ENCODE assay signal across 8 mouse cellular contexts in genomic region chr5:120502147-120502621, GRCm38 (mm10). TPM values are rescaled to one million over a fixed set of nuclear protein-coding genes. Genes with fewer than 3 reads are reported as not detected.
DNase-seq lines count a peak whose midpoint lies in the region; ATAC-seq lines count a peak whose summit lies in the region.

No protein-coding gene starts in this region.

- ATAC-seq in lung, embryonic 16.5 days (ENCODE audit: low read depth) = no peak
- ATAC-seq in embryonic facial prominence, embryonic 14.5 days (ENCODE audit: low read depth) = no peak
- no peak for ATAC-seq in midbrain, embryonic 14.5 days (ENCODE audit: low FRiP score, low TSS enrichment)

- peak overlapping the region; percentile 96 for H3K4me2 ChIP-seq in lung, embryonic 16.5 days (ENCODE audit: low read depth, low read length)
- peak overlapping the region; percentile 92 for H3K4me2 ChIP-seq in embryonic facial prominence, embryonic 14.5 days (ENCODE audit: low read depth, low read length)
- peak overlapping the region; percentile 93 for H3K4me2 ChIP-seq in midbrain, embryonic 14.5 days (ENCODE audit: low read length)

- WGBS in lung, embryonic 16.5 days = 54% methylated on average over 9 of the region's 9 CpGs
- 57% methylated on average over 9 of the region's 9 CpGs for WGBS in embryonic facial prominence, embryonic 14.5 days
- 81% methylated on average over 9 of the region's 9 CpGs for WGBS in midbrain, embryonic 14.5 days

- peak overlapping the region; percentile 93 for H3K9ac ChIP-seq in lung, embryonic 16.5 days (ENCODE audit: low read length)
- H3K9ac ChIP-seq in embryonic facial prominence, embryonic 14.5 days (ENCODE audit: low read depth, low read length) = peak overlapping the region; percentile 92; the same call in 1 of the 2 replicates
- peak overlapping the region; percentile 88 for H3K9ac ChIP-seq in midbrain, embryonic 14.5 days (replicated peaks; ENCODE audit: low read length)

- H3K36me3 ChIP-seq in lung, embryonic 16.5 days (ENCODE audit: control insufficient read depth, insufficient read depth, low read length) = no peaks in the 10 kb centered on the region; the same call in 1 of the 2 replicates
- peaks cover 8% of the 10 kb centered on the region; the same call in 1 of the 2 replicates for H3K36me3 ChIP-seq in embryonic facial prominence, embryonic 14.5 days (ENCODE audit: control insufficient read depth, insufficient read depth, low read length)
- H3K36me3 ChIP-seq in midbrain, embryonic 14.5 days (ENCODE audit: control insufficient read depth, insufficient read depth, low read length) = peaks cover 9% of the 10 kb centered on the region; the same call in 1 of the 2 replicates

- no peaks in the 10 kb centered on the region for H3K9me3 ChIP-seq in lung, embryonic 16.5 days (ENCODE audit: control insufficient read depth, low read length)
- H3K9me3 ChIP-seq in embryonic facial prominence, embryonic 14.5 days (ENCODE audit: control insufficient read depth, low read length) = no peaks in the 10 kb centered on the region
- no peaks in the 10 kb centered on the region for H3K9me3 ChIP-seq in midbrain, embryonic 14.5 days (ENCODE audit: control insufficient read depth, low read length)

- no peaks in the 10 kb centered on the region for H3K27me3 ChIP-seq in lung, embryonic 16.5 days (ENCODE audit: control insufficient read depth, insufficient read depth, low read depth, low read length)
- H3K27me3 ChIP-seq in embryonic facial prominence, embryonic 14.5 days (replicated peaks; ENCODE audit: control insufficient read depth, insufficient read depth, low read length) = no peaks in the 10 kb centered on the region
- H3K27me3 ChIP-seq in midbrain, embryonic 14.5 days (ENCODE audit: control insufficient read depth, insufficient read depth, low read length) = no peaks in the 10 kb centered on the region

- DNase-seq in lung, postnatal 14 days = no peak
- DNase-seq in embryonic facial prominence, embryonic 14.5 days (ENCODE audit: low spot score) = no peak
- DNase-seq in layer of hippocampus, adult 8-10 months (ENCODE audit: low spot score in 2 of 2) = peak; percentile 54 to 55
- no peak for DNase-seq in midbrain, embryonic 14.5 days
- DNase-seq in thymus, postnatal 14 days = no peak
- no peak for DNase-seq in adrenal gland, postnatal 4 days (ENCODE audit: low spot score in 2 of 2)
- DNase-seq in urinary bladder, postnatal 36 days (ENCODE audit: low spot score in 2 of 2) = no peak

- no peak overlapping the region for H3K27ac ChIP-seq in lung, embryonic 16.5 days (ENCODE audit: low read length)
- no peak overlapping the region for H3K27ac ChIP-seq in embryonic facial prominence, embryonic 14.5 days (replicated peaks; ENCODE audit: low read depth, low read length)
- H3K27ac ChIP-seq in midbrain, embryonic 14.5 days (replicated peaks; ENCODE audit: low read depth, low read length) = no peak overlapping the region

- H3K4me3 ChIP-seq in lung, embryonic 16.5 days (ENCODE audit: low read length) = peak overlapping the region; percentile 87
- peak overlapping the region; percentile 94 for H3K4me3 ChIP-seq in embryonic facial prominence, embryonic 14.5 days (ENCODE audit: low read depth, low read length)
- peak overlapping the region; percentile 88 for H3K4me3 ChIP-seq in midbrain, embryonic 14.5 days (replicated peaks; ENCODE audit: low read depth, low read length)

- peaks cover 9% of the 10 kb centered on the region for H3K4me1 ChIP-seq in lung, embryonic 16.5 days (replicated peaks; ENCODE audit: control insufficient read depth, insufficient read depth, low read length)
- H3K4me1 ChIP-seq in embryonic facial prominence, embryonic 14.5 days (ENCODE audit: control insufficient read depth, insufficient read depth, low read length) = peaks cover 9% of the 10 kb centered on the region
- H3K4me1 ChIP-seq in midbrain, embryonic 14.5 days (ENCODE audit: control insufficient read depth, insufficient read depth, low read length) = peaks cover 12% of the 10 kb centered on the region

RNA-seq across cellular contexts. Expression of gene Plbd2, which starts 1.2 kb away (rescaled TPM):
- polyA plus RNA-seq in lung, embryonic 16.5 days (2015; fragmentation: Nextera tagmentation; extraction: Ambion mirVana) = 48.8 and 50.5 TPM in 2 replicates
- polyA plus RNA-seq in embryonic facial prominence, embryonic 14.5 days (2014; fragmentation: Nextera tagmentation; extraction: Ambion mirVana) = 47.0 and 53.1 TPM in 2 replicates
- 10 to 100 TPM; 57.9 to 76.5 (median 66.5) TPM for total RNA-seq in layer of hippocampus, adult 8-10 months (2022)
- 24.7 and 26.1 TPM in 2 replicates for polyA plus RNA-seq in midbrain, embryonic 14.5 days (2014; fragmentation: Nextera tagmentation; extraction: Ambion mirVana)
- 10 to 100 TPM; 70.5 to 77.5 TPM for total RNA-seq in adrenal gland, postnatal 4 days (2021)

RNA-seq across cellular contexts. Expression of gene Slc8b1, which starts 8.8 kb away (rescaled TPM):
- polyA plus RNA-seq in lung, embryonic 16.5 days (2015; fragmentation: Nextera tagmentation; extraction: Ambion mirVana) = 8.5 and 8.6 TPM in 2 replicates
- polyA plus RNA-seq in embryonic facial prominence, embryonic 14.5 days (2014; fragmentation: Nextera tagmentation; extraction: Ambion mirVana) = 3.5 and 5.7 TPM in 2 replicates
- total RNA-seq in layer of hippocampus, adult 8-10 months (2022) = 10 to 100 TPM in 1 of 4 experiments, 1 to 10 TPM in 3; 9.6 to 10.8 (median 9.8) TPM
- 0.85 and 1.5 TPM in 2 replicates for polyA plus RNA-seq in midbrain, embryonic 14.5 days (2014; fragmentation: Nextera tagmentation; extraction: Ambion mirVana)
- 10 to 100 TPM; 29.6 to 31.7 TPM for total RNA-seq in adrenal gland, postnatal 4 days (2021)

RNA-seq across cellular contexts. Expression of gene Sds, which starts 25.9 kb away (rescaled TPM):
- polyA plus RNA-seq in lung, embryonic 16.5 days (2015; fragmentation: Nextera tagmentation; extraction: Ambion mirVana) = 0.26 TPM in 1 of 2 replicates, not detected in the other
- polyA plus RNA-seq in embryonic facial prominence, embryonic 14.5 days (2014; fragmentation: Nextera tagmentation; extraction: Ambion mirVana) = not detected in 2 replicates
- under 1 TPM in 2 of 4 experiments, not detected in 2; 0.82 to 0.91 TPM for total RNA-seq in layer of hippocampus, adult 8-10 months (2022)
- polyA plus RNA-seq in midbrain, embryonic 14.5 days (2014; fragmentation: Nextera tagmentation; extraction: Ambion mirVana) = 0.55 TPM in 1 of 2 replicates, not detected in the other
- total RNA-seq in adrenal gland, postnatal 4 days (2021) = 1 to 10 TPM in 1 of 2 experiments, not detected in 1; 1.8 TPM

RNA-seq across cellular contexts. Expression of gene Sdsl, which starts 29.6 kb away (rescaled TPM):
- polyA plus RNA-seq in lung, embryonic 16.5 days (2015; fragmentation: Nextera tagmentation; extraction: Ambion mirVana) = 7.7 and 8.1 TPM in 2 replicates
- polyA plus RNA-seq in embryonic facial prominence, embryonic 14.5 days (2014; fragmentation: Nextera tagmentation; extraction: Ambion mirVana) = 1.2 and 1.6 TPM in 2 replicates
- total RNA-seq in layer of hippocampus, adult 8-10 months (2022) = 10 to 100 TPM in 3 of 4 experiments, 1 to 10 TPM in 1; 7.5 to 11.6 (median 10.6) TPM
- 6.0 TPM in 2 replicates for polyA plus RNA-seq in midbrain, embryonic 14.5 days (2014; fragmentation: Nextera tagmentation; extraction: Ambion mirVana)
- 10 to 100 TPM; 61.7 to 63.9 TPM for total RNA-seq in adrenal gland, postnatal 4 days (2021)

Comparison
In these comparisons a context has a peak if more than half of its experiments do, and no peak if none do; other contexts are left out.
1. DNase-seq: peak in layer of hippocampus, adult 8-10 months (2 of 2); none in lung, postnatal 14 days (single experiment), embryonic facial prominence, embryonic 14.5 days (single experiment), midbrain, embryonic 14.5 days (single experiment), thymus, postnatal 14 days (single experiment), adrenal gland, postnatal 4 days (0 of 2) and urinary bladder, postnatal 36 days (0 of 2).
2. Peak in every context shown above with its lines, with median percentiles within 50 percentile points of each other: H3K4me2 ChIP-seq, H3K4me3 ChIP-seq and H3K9ac ChIP-seq.